ENCODE assay signal across 18 mouse cellular contexts in the genomic region with DNA sequence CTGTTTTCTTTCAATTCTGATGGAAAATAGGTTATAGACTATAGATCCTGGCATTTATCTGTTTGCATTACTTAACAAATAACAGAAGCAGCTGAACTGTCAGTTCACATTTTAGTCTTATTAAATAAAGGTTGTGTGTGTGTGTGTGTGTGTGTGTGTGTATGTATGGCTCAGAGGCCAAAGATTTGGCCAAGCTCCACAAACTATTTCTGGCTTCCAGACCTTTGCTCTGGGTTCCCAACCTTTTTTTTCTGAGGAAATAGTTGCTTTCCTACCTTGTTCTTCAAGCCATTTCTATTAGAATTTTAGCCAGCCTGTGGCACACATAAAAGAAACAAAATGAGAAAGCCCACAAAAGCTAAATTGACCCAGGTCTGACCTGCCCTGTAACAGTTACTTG. TPM values are rescaled to one million over a fixed set of nuclear protein-coding genes. Genes with fewer than 3 reads are reported as not detected.
"Had no signal": no experiment of that assay in that cellular context is flagged by ENCODE, and none has a peak within 500 bp of the region (broad histone marks: within the 10 kb centered on the region; RNA-seq: fewer than 3 reads in every experiment).

No protein-coding gene starts in this region.

- DNase-seq: kidney, adult 18-20 months; layer of hippocampus, adult 9-11 months; liver; lung, adult 2 months; lung, postnatal 14 days; lung, postnatal 4 days; thymus, adult 18-20 months; thymus, postnatal 36 days had no signal

- H3K4me1 ChIP-seq: intestine, embryonic 15.5 days; kidney, embryonic 15.5 days; limb, embryonic 10.5 days; limb, embryonic 13.5 days; midbrain, embryonic 12.5 days had no signal

- H3K9me3 ChIP-seq: intestine, embryonic 15.5 days; kidney, embryonic 15.5 days; limb, embryonic 10.5 days; limb, embryonic 13.5 days; midbrain, embryonic 12.5 days had no signal

- ATAC-seq: intestine, embryonic 15.5 days; midbrain, embryonic 16.5 days had no signal

- H3K9ac ChIP-seq: intestine, embryonic 15.5 days; kidney, embryonic 15.5 days; limb, embryonic 13.5 days; midbrain, embryonic 12.5 days had no signal

- H3K27ac ChIP-seq: intestine, embryonic 15.5 days; kidney, embryonic 15.5 days; layer of hippocampus, adult 2 months; limb, embryonic 10.5 days; limb, embryonic 13.5 days; midbrain, embryonic 12.5 days had no signal

- H3K27me3 ChIP-seq: intestine, embryonic 15.5 days; kidney, embryonic 15.5 days; limb, embryonic 13.5 days; midbrain, embryonic 12.5 days had no signal

- H3K4me3 ChIP-seq: intestine, embryonic 15.5 days; kidney, embryonic 15.5 days; layer of hippocampus, adult 2 months; limb, embryonic 10.5 days; limb, embryonic 13.5 days; midbrain, embryonic 12.5 days had no signal

- H3K4me2 ChIP-seq: intestine, embryonic 15.5 days; kidney, embryonic 15.5 days; limb, embryonic 13.5 days; midbrain, embryonic 12.5 days had no signal

RNA-seq across cellular contexts. Expression of a gene that starts 43.9 kb away (rescaled TPM):
- total RNA-seq: left cerebral cortex, adult 18-20 months; left cerebral cortex, postnatal 25 days had no signal
- polyA plus RNA-seq: large intestine, adult 2 months; midbrain, embryonic 16.5 days had no signal
